Mouse (Mus musculus): ENCODE measurements around the gene Nipsnap2. TPM values are rescaled to one million over a fixed set of nuclear protein-coding genes. Genes with fewer than 3 reads are reported as not detected.

Gene Nipsnap2
- polyA plus RNA-seq, 2 experiments: 15.9 to 22.6 TPM

Other genes starting within 250 kb of the Nipsnap2 start
- gene Sfswap, start 223.8 kb upstream of the Nipsnap2 start, polyA plus RNA-seq (2012; rRNA removed): 21.3 and 25.9 TPM in 2 replicates
- 13.1 and 15.7 TPM in 2 replicates for gene Sfswap, start 223.8 kb upstream of the Nipsnap2 start, polyA plus RNA-seq (2014; fragmentation: Nextera tagmentation; extraction: Ambion mirVana)
- 0.18 and 0.26 TPM in 2 replicates for gene Mmp17, start 140.9 kb upstream of the Nipsnap2 start, polyA plus RNA-seq (2012; rRNA removed)
- 0.20 and 0.49 TPM in 2 replicates for gene Mmp17, start 140.9 kb upstream of the Nipsnap2 start, polyA plus RNA-seq (2014; fragmentation: Nextera tagmentation; extraction: Ambion mirVana)
- 0.67 and 0.75 TPM in 2 replicates for gene Zfp11, start 55.0 kb upstream of the Nipsnap2 start, polyA plus RNA-seq (2012; rRNA removed)
- gene Zfp11, start 55.0 kb upstream of the Nipsnap2 start, polyA plus RNA-seq (2014; fragmentation: Nextera tagmentation; extraction: Ambion mirVana): 0.61 and 0.65 TPM in 2 replicates
- not detected in 2 replicates for gene Sept14, start 16.6 kb upstream of the Nipsnap2 start, polyA plus RNA-seq (2012; rRNA removed)
- gene Sept14, start 16.6 kb upstream of the Nipsnap2 start, polyA plus RNA-seq (2014; fragmentation: Nextera tagmentation; extraction: Ambion mirVana): not detected in 2 replicates
- 46.8 and 54.6 TPM in 2 replicates for gene Mrps17, start 9.6 kb upstream of the Nipsnap2 start, polyA plus RNA-seq (2012; rRNA removed)
- gene Mrps17, start 9.6 kb upstream of the Nipsnap2 start, polyA plus RNA-seq (2014; fragmentation: Nextera tagmentation; extraction: Ambion mirVana): 111 TPM in 2 replicates
- gene Psph, start 62.4 kb downstream of the Nipsnap2 start, polyA plus RNA-seq (2012; rRNA removed): 33.3 and 33.6 TPM in 2 replicates
- gene Psph, start 62.4 kb downstream of the Nipsnap2 start, polyA plus RNA-seq (2014; fragmentation: Nextera tagmentation; extraction: Ambion mirVana): 71.2 and 75.5 TPM in 2 replicates
- gene Sumf2, start 121.9 kb downstream of the Nipsnap2 start, polyA plus RNA-seq (2012; rRNA removed): 8.6 and 10.0 TPM in 2 replicates
- 15.0 and 19.1 TPM in 2 replicates for gene Sumf2, start 121.9 kb downstream of the Nipsnap2 start, polyA plus RNA-seq (2014; fragmentation: Nextera tagmentation; extraction: Ambion mirVana)
- gene Chchd2, start 162.4 kb downstream of the Nipsnap2 start, polyA plus RNA-seq (2012; rRNA removed): 452 and 500 TPM in 2 replicates
- 630 and 646 TPM in 2 replicates for gene Chchd2, start 162.4 kb downstream of the Nipsnap2 start, polyA plus RNA-seq (2014; fragmentation: Nextera tagmentation; extraction: Ambion mirVana)
- gene Zbed5, start 170.7 kb downstream of the Nipsnap2 start, polyA plus RNA-seq (2012; rRNA removed): 0.43 and 0.70 TPM in 2 replicates
- 0.67 and 1.4 TPM in 2 replicates for gene Zbed5, start 170.7 kb downstream of the Nipsnap2 start, polyA plus RNA-seq (2014; fragmentation: Nextera tagmentation; extraction: Ambion mirVana)
- 0.05 and 0.10 TPM in 2 replicates for gene Phkg1, start 173.5 kb downstream of the Nipsnap2 start, polyA plus RNA-seq (2012; rRNA removed)
- gene Phkg1, start 173.5 kb downstream of the Nipsnap2 start, polyA plus RNA-seq (2014; fragmentation: Nextera tagmentation; extraction: Ambion mirVana): 0.10 and 0.18 TPM in 2 replicates
- gene Nupr1l, start 183.5 kb downstream of the Nipsnap2 start, polyA plus RNA-seq (2012; rRNA removed): 0.26 and 0.61 TPM in 2 replicates
- 0.71 and 0.72 TPM in 2 replicates for gene Nupr1l, start 183.5 kb downstream of the Nipsnap2 start, polyA plus RNA-seq (2014; fragmentation: Nextera tagmentation; extraction: Ambion mirVana)
- gene Vkorc1l1, start 216.9 kb downstream of the Nipsnap2 start, polyA plus RNA-seq (2012; rRNA removed): 16.5 and 16.6 TPM in 2 replicates
- gene Vkorc1l1, start 216.9 kb downstream of the Nipsnap2 start, polyA plus RNA-seq (2014; fragmentation: Nextera tagmentation; extraction: Ambion mirVana): 16.2 and 17.5 TPM in 2 replicates